Mouse (Mus musculus): ENCODE data around the gene Dqx1. TPM values are rescaled to one million over a fixed set of nuclear protein-coding genes. Genes with fewer than 3 reads are reported as not detected.
A peak's percentile ranks its signal among the peaks of the same experiment; 100 is the strongest.

Gene Dqx1
- polyA plus RNA-seq, 1 experiment from 2014 or later: 0.62 TPM

DNA sequence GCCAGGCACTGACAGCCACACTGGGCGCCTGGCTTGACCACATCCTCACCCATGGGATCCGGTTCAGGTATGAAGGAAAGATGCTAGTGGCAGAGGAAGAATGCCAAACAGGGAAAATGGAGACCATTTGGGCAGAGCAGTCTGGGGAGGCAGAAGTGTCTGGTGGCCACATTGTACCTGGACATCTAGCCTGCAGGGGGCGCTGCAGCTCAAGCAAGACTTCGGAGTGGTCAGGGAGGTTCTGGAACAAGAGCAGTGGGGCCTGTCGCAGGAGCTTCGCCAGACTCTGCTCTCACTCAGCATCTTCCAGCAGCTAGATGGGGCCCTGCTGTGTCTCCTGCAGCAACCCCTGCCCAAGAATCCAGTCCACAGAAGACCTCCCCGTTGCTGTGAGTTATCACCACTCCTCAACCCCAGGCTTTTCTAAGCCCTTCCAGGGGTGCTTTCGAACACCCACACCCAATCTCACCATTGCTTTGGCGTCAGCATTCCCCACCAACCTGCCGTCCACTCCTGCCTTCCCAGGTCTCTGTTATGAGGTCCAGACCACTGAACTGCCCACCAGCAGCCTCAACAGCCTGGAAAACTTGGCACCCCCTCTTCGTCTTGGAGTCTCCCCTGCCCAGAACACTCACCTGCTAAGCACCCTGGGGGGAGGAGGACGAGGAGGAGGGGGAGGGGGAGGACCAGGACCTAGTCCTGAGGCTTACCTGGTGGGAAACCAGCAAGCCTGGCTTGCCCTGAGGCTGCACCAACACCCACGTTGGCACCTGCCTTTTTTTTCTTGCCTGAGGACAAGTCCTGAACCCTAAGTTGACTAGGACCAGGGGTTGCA, 50.1 kb downstream of the Dqx1 start:
- DNase-seq: peak; percentile 86
- Histone ChIP-seq H3K4me3 (ENCODE audit: low read depth, low read length) (peak overlapping the region; percentile 73), H3K27ac (ENCODE audit: low read depth) (0 out of 2 replicates have a peak overlapping the region, but pooled peaks have one; percentile 85), H3K27me3 (ENCODE audit: insufficient read depth, low read length) (no peaks in the 10 kb centered on the region), H3K4me1 (ENCODE audit: insufficient read depth) (peaks cover 10% of the 10 kb centered on the region; the same call in 1 of the 2 replicates), H3K4me2 (peak overlapping the region; percentile 85), H3K9ac (peak overlapping the region; percentile 88), H3K36me3 (ENCODE audit: insufficient read depth) (peaks cover 16% of the 10 kb centered on the region; the same call in 1 of the 2 replicates), H3K9me3 (ENCODE audit: low read depth, low read length) (no peaks in the 10 kb centered on the region)
- peak; percentile 90 for TF ChIP-seq CTCF (IDR thresholded peaks at IDR 0.05; ENCODE audit: low read depth)
- peak; percentile 31; the same call in 1 of the 2 replicates for ATAC-seq (ENCODE audit: insufficient read depth)
- 39% methylated on average over 13 of the region's 13 CpGs for WGBS

- H3K4me3 ChIP-seq (ENCODE audit: low read depth, low read length): peak within 1 kb of the TSS; percentile 73
- peaks cover 16% of the 10 kb centered on the region; the same call in 1 of the 2 replicates for H3K36me3 ChIP-seq (ENCODE audit: insufficient read depth)
- 0 out of 2 replicates have a peak, but pooled peaks cover 6% of the 10 kb centered on the region for H3K4me1 ChIP-seq (ENCODE audit: insufficient read depth)
- DNase-seq: peak; percentile 90
- WGBS: under 1% methylated on average over 76 of the region's 76 CpGs
- peak within 1 kb of the TSS; percentile 88 for H3K9ac ChIP-seq
- H3K27ac ChIP-seq (ENCODE audit: low read depth): peak within 1 kb of the TSS; percentile 85
- H3K4me2 ChIP-seq: peak within 1 kb of the TSS; percentile 85
- no peak for TF ChIP-seq CTCF (IDR thresholded peaks at IDR 0.05; ENCODE audit: low read depth)
- ATAC-seq (ENCODE audit: insufficient read depth): peak; percentile 89
- no peaks in the 10 kb centered on the region for H3K9me3 ChIP-seq (ENCODE audit: low read depth, low read length)
- no peaks in the 10 kb centered on the region for H3K27me3 ChIP-seq (ENCODE audit: insufficient read depth, low read length)
These were observed 51.4 kb downstream of the Dqx1 start, which contains the start of gene Mrpl53 for GRCm38 (mm10) chr6:83108762-83109668. Gene Mrpl53 (plus strand): TSS chr6:83109040.

DNA sequence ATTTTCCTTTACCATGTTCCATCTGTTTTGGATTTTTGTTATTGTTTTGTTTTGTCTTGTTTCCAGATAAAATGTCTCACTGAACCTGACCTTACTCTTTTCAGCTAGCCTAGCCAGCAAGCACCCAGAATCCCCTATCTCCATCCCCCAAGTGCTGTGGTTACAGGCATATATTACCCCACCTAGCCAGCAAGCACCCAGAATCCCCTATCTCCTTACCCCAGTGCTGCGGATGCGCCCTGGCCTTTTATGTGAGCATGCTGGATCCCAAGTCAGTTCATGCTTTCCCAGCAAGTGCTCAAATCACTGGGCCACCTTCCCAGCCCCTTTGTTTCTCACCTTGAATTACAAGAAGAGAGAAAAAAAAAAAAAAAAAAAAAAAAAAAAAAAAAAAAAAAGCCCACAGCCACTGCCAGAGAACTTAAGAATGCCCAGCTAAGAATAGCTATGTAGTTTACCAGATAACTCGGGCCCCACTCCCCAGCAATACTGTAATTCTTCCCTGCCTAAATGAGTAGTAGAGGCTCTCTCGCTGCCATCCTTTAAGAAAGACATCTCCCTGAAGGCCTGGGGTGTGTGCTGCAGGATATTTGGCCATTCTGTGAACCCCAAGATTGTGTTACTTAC, 54.0 kb downstream of the Dqx1 start:
- peaks cover 12% of the 10 kb centered on the region; the same call in 1 of the 2 replicates for H3K4me1 ChIP-seq (ENCODE audit: insufficient read depth)
- no peak for TF ChIP-seq CTCF (IDR thresholded peaks at IDR 0.05; ENCODE audit: low read depth)
- peaks cover 14% of the 10 kb centered on the region; the same call in 1 of the 2 replicates for H3K36me3 ChIP-seq (ENCODE audit: insufficient read depth)
- H3K9ac ChIP-seq: no peak overlapping the region
- H3K27ac ChIP-seq (ENCODE audit: low read depth): no peak overlapping the region
- H3K4me3 ChIP-seq (ENCODE audit: low read depth, low read length): no peak overlapping the region
- H3K9me3 ChIP-seq (ENCODE audit: low read depth, low read length): no peaks in the 10 kb centered on the region
- DNase-seq (no peak), ATAC-seq (ENCODE audit: insufficient read depth) (no peak)
- no peaks in the 10 kb centered on the region for H3K27me3 ChIP-seq (ENCODE audit: insufficient read depth, low read length)
- WGBS: 86% methylated on average over 4 of the region's 4 CpGs
- H3K4me2 ChIP-seq: no peak overlapping the region

GRCm38 (mm10) chr6:83115011-83115671, 57.5 kb downstream of the Dqx1 start, which contains the start of gene Mogs:
Gene Mogs (plus strand): TSS chr6:83115496.
- 1% methylated on average over 56 of the region's 58 CpGs for WGBS
- DNase-seq (peak; percentile 96), ATAC-seq (ENCODE audit: insufficient read depth) (peak; percentile 89)
- Histone ChIP-seq H3K9me3 (ENCODE audit: low read depth, low read length) (no peaks in the 10 kb centered on the region), H3K9ac (peak within 1 kb of the TSS; percentile 85), H3K36me3 (ENCODE audit: insufficient read depth) (peaks cover 39% of the 10 kb centered on the region), H3K4me1 (ENCODE audit: insufficient read depth) (peaks cover 9% of the 10 kb centered on the region), H3K4me3 (ENCODE audit: low read depth, low read length) (peak within 1 kb of the TSS; percentile 89), H3K27me3 (ENCODE audit: insufficient read depth, low read length) (no peaks in the 10 kb centered on the region), H3K4me2 (peak within 1 kb of the TSS; percentile 91), H3K27ac (ENCODE audit: low read depth) (peak within 1 kb of the TSS; percentile 84)
- TF ChIP-seq CTCF (IDR thresholded peaks at IDR 0.05; ENCODE audit: low read depth): 0 out of 2 replicates have a peak, but pooled peaks have one; percentile 27

- no peak for TF ChIP-seq CTCF (IDR thresholded peaks at IDR 0.05; ENCODE audit: low read depth)
- Histone ChIP-seq H3K27ac (ENCODE audit: low read depth) (peak overlapping the region; percentile 84), H3K27me3 (ENCODE audit: insufficient read depth, low read length) (no peaks in the 10 kb centered on the region), H3K4me1 (ENCODE audit: insufficient read depth) (peaks cover 10% of the 10 kb centered on the region), H3K4me3 (ENCODE audit: low read depth, low read length) (peak overlapping the region; percentile 89), H3K9ac (peak overlapping the region; percentile 85), H3K9me3 (ENCODE audit: low read depth, low read length) (no peaks in the 10 kb centered on the region), H3K36me3 (ENCODE audit: insufficient read depth) (peaks cover 38% of the 10 kb centered on the region), H3K4me2 (peak overlapping the region; percentile 91)
- WGBS: under 1% methylated on average over 48 of the region's 48 CpGs
- DNase-seq (no peak), ATAC-seq (ENCODE audit: insufficient read depth) (peak; percentile 62)
These were observed 58.2 kb downstream of the Dqx1 start for GRCm38 (mm10) chr6:83115682-83116372.

Data from lung, embryonic 14.5 days (tissue).